ENCODE assay signal across 8 mouse cellular contexts in the genomic region with DNA sequence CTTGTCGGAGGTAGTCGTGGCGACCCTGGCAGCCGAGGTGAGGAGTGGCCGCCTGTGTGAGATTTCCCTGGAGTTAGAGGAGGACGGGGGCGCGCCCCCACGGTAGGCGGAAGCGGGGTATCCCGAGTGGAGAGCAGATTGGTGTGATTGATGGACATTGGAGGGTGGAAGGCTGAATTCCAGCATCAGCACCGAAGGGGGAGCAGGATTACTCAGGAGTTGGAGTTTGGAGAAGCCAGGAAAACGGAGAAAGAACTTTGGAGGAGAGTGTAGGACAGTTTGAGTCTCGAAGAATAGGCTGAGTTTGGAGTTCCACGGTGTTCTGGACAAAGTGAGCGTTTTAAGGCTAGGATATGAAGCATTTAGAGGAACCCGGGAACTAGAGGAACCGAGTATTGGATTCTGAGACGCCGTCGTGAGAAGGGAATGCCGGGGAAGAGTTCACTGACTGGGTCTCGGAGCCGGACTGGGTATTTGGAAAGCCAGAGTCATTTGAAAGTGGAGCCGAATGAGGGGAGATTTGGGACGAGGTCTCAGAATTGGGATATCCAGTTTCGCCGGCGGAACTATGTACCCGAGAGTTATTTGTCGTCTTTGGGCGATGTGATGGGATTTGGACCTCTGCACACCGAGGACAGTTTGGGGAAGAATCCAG. TPM values are rescaled to one million over a fixed set of nuclear protein-coding genes. Genes with fewer than 3 reads are reported as not detected.
DNase-seq lines count a peak whose midpoint lies in the region; ATAC-seq and TF ChIP-seq lines count a peak whose summit lies in the region.

No protein-coding gene starts in this region.

- no peak for TF ChIP-seq EP300 in stomach, postnatal 0 days (optimal IDR thresholded peaks at IDR 0.05)

- H3K27ac ChIP-seq in thymus, adult 2 months (ENCODE audit: control insufficient read depth, insufficient read depth, low read length) = peak overlapping the region; percentile 77
- peak overlapping the region; percentile 91 for H3K27ac ChIP-seq in limb, embryonic 14.5 days (replicated peaks; ENCODE audit: low read depth, low read length)
- H3K27ac ChIP-seq in stomach, postnatal 0 days (replicated peaks) = peak overlapping the region; percentile 97

- peak overlapping the region; percentile 62 for H3K9ac ChIP-seq in limb, embryonic 14.5 days (ENCODE audit: low read depth, low read length, severe bottlenecking)
- peak overlapping the region; percentile 86 for H3K9ac ChIP-seq in stomach, postnatal 0 days (ENCODE audit: low read length)

- no peaks in the 10 kb centered on the region for H3K27me3 ChIP-seq in thymus, adult 2 months (ENCODE audit: control insufficient read depth, insufficient read depth, low read length)
- H3K27me3 ChIP-seq in limb, embryonic 14.5 days (ENCODE audit: control insufficient read depth, insufficient read depth, low read length) = no peaks in the 10 kb centered on the region
- H3K27me3 ChIP-seq in stomach, postnatal 0 days (ENCODE audit: control insufficient read depth, insufficient read depth, low read length) = no peaks in the 10 kb centered on the region

- under 1% methylated on average over 34 of the region's 34 CpGs for WGBS in thymus, adult 2 months
- whole genome bisulfite sequencing in limb, embryonic 14.5 days = under 1% methylated on average over 34 of the region's 34 CpGs
- under 1% methylated on average over 34 of the region's 34 CpGs for WGBS in stomach, postnatal 0 days

- no peak for TF ChIP-seq POLR2A in thymus, adult 2 months (IDR thresholded peaks at IDR 0.05; ENCODE audit: control insufficient read depth, extremely low read depth, insufficient read depth, low read length, poor library complexity)
- no peak for TF ChIP-seq POLR2A in limb, embryonic 14.5 days (IDR thresholded peaks at IDR 0.05; ENCODE audit: borderline replicate concordance, extremely low read depth, insufficient read depth, insufficient read length)

- peak overlapping the region; percentile 57 for H3K4me3 ChIP-seq in thymus, adult 2 months (ENCODE audit: control insufficient read depth, insufficient read depth, low read length)
- H3K4me3 ChIP-seq in limb, embryonic 14.5 days (replicated peaks; ENCODE audit: low read length) = peak overlapping the region; percentile 67
- H3K4me3 ChIP-seq in stomach, postnatal 0 days (ENCODE audit: low read depth, low read length) = peak overlapping the region; percentile 85

- no peak for ATAC-seq in limb, embryonic 14.5 days (ENCODE audit: low FRiP score, low read depth)
- no peak for ATAC-seq in stomach, postnatal 0 days (ENCODE audit: low FRiP score, low TSS enrichment)

- peak; percentile 54 for DNase-seq in embryo, embryonic 11.5 days (ENCODE audit: low read depth, low spot score)
- DNase-seq in embryo, embryonic 11 days = no peak
- DNase-seq in thymus, adult 2 months = no peak
- DNase-seq in thymus, postnatal 4 days = no peak
- DNase-seq in limb, embryonic 14.5 days (ENCODE audit: low spot score) = no peak
- no peak for DNase-seq in stomach, postnatal 0 days (ENCODE audit: low spot score)
- no peak for DNase-seq in gastrocnemius, adult 8-10 months (ENCODE audit: low spot score in 2 of 2)
- DNase-seq in ovary, postnatal 36 days (ENCODE audit: low spot score) = no peak

- H3K4me2 ChIP-seq in limb, embryonic 14.5 days (replicated peaks; ENCODE audit: low read depth, low read length, severe bottlenecking) = peak overlapping the region; percentile 38
- peak overlapping the region; percentile 64 for H3K4me2 ChIP-seq in stomach, postnatal 0 days (replicated peaks; ENCODE audit: low read depth)

- no peaks in the 10 kb centered on the region for H3K9me3 ChIP-seq in limb, embryonic 14.5 days (ENCODE audit: control insufficient read depth, low read length)
- H3K9me3 ChIP-seq in stomach, postnatal 0 days (ENCODE audit: control insufficient read depth, low read length) = no peaks in the 10 kb centered on the region

- H3K36me3 ChIP-seq in thymus, adult 2 months (ENCODE audit: control insufficient read depth, insufficient read depth, low read length) = peaks cover 9% of the 10 kb centered on the region; the same call in 1 of the 2 replicates
- H3K36me3 ChIP-seq in limb, embryonic 14.5 days (ENCODE audit: control insufficient read depth, insufficient read depth, low read length) = peaks cover 18% of the 10 kb centered on the region
- H3K36me3 ChIP-seq in stomach, postnatal 0 days (ENCODE audit: control insufficient read depth, insufficient read depth, low read length) = peaks cover 4% of the 10 kb centered on the region; the same call in 1 of the 2 replicates

- no peak for TF ChIP-seq CTCF in thymus, adult 2 months (IDR thresholded peaks at IDR 0.05; ENCODE audit: borderline replicate concordance, control insufficient read depth, extremely low read depth, insufficient read depth, low read length, poor library complexity)
- no peak for TF ChIP-seq CTCF in stomach, postnatal 0 days (IDR thresholded peaks at IDR 0.05; ENCODE audit: low read depth)

- no peaks in the 10 kb centered on the region for H3K4me1 ChIP-seq in thymus, adult 2 months (replicated peaks; ENCODE audit: control insufficient read depth, insufficient read depth, low read length)
- peaks cover 10% of the 10 kb centered on the region for H3K4me1 ChIP-seq in limb, embryonic 14.5 days (ENCODE audit: control insufficient read depth, insufficient read depth, low read length)
- H3K4me1 ChIP-seq in stomach, postnatal 0 days (replicated peaks; ENCODE audit: control insufficient read depth, insufficient read depth) = no peaks in the 10 kb centered on the region

RNA-seq across cellular contexts. Expression of a gene that starts 0.4 kb away (rescaled TPM):
- 25.8 and 26.7 TPM in 2 replicates for polyA plus RNA-seq in thymus, adult 2 months (2012; rRNA removed)
- 31.3 and 32.1 TPM in 2 replicates for polyA plus RNA-seq in limb, embryonic 14.5 days (2012; rRNA removed)
- polyA plus RNA-seq in limb, embryonic 14.5 days (2014; fragmentation: Nextera tagmentation; extraction: Ambion mirVana) = 31.5 and 32.4 TPM in 2 replicates
- 23.9 and 25.2 TPM in 2 replicates for polyA plus RNA-seq in stomach, postnatal 0 days (2015; fragmentation: Nextera tagmentation; extraction: Ambion mirVana)
- 1 to 10 TPM; 3.8 to 5.3 (median 4.3) TPM for total RNA-seq in gastrocnemius, adult 8-10 months (2022)

RNA-seq across cellular contexts. Expression of a gene that starts 12.7 kb away (rescaled TPM):
- polyA plus RNA-seq in thymus, adult 2 months (2012; rRNA removed) = 44.9 and 46.4 TPM in 2 replicates
- 23.3 and 28.0 TPM in 2 replicates for polyA plus RNA-seq in limb, embryonic 14.5 days (2012; rRNA removed)
- polyA plus RNA-seq in limb, embryonic 14.5 days (2014; fragmentation: Nextera tagmentation; extraction: Ambion mirVana) = 34.2 and 39.4 TPM in 2 replicates
- polyA plus RNA-seq in stomach, postnatal 0 days (2015; fragmentation: Nextera tagmentation; extraction: Ambion mirVana) = 50.0 and 53.0 TPM in 2 replicates
- 1 to 10 TPM; 6.5 to 9.8 (median 8.8) TPM for total RNA-seq in gastrocnemius, adult 8-10 months (2022)

RNA-seq across cellular contexts. Expression of a gene that starts 25.2 kb away (rescaled TPM):
- 2.0 and 2.4 TPM in 2 replicates for polyA plus RNA-seq in thymus, adult 2 months (2012; rRNA removed)
- 6.3 and 6.6 TPM in 2 replicates for polyA plus RNA-seq in limb, embryonic 14.5 days (2012; rRNA removed)
- polyA plus RNA-seq in limb, embryonic 14.5 days (2014; fragmentation: Nextera tagmentation; extraction: Ambion mirVana) = 2.1 and 2.5 TPM in 2 replicates
- 2.1 and 2.2 TPM in 2 replicates for polyA plus RNA-seq in stomach, postnatal 0 days (2015; fragmentation: Nextera tagmentation; extraction: Ambion mirVana)
- 1 to 10 TPM; 2.3 to 7.7 (median 5.7) TPM for total RNA-seq in gastrocnemius, adult 8-10 months (2022)

RNA-seq across cellular contexts. Expression of a gene that starts 26.2 kb away (rescaled TPM):
- polyA plus RNA-seq in thymus, adult 2 months (2012; rRNA removed) = 40.9 and 50.8 TPM in 2 replicates
- 44.8 and 49.5 TPM in 2 replicates for polyA plus RNA-seq in limb, embryonic 14.5 days (2012; rRNA removed)
- 60.8 and 61.2 TPM in 2 replicates for polyA plus RNA-seq in limb, embryonic 14.5 days (2014; fragmentation: Nextera tagmentation; extraction: Ambion mirVana)
- 97.3 and 103 TPM in 2 replicates for polyA plus RNA-seq in stomach, postnatal 0 days (2015; fragmentation: Nextera tagmentation; extraction: Ambion mirVana)
- total RNA-seq in gastrocnemius, adult 8-10 months (2022) = 10 to 100 TPM in 3 of 4 experiments, 1 to 10 TPM in 1; 9.9 to 14.4 (median 11.3) TPM

RNA-seq across cellular contexts. Expression of a gene that starts 26.5 kb away (rescaled TPM):
- 0.13 TPM in 2 replicates for polyA plus RNA-seq in thymus, adult 2 months (2012; rRNA removed)
- 0.60 and 0.64 TPM in 2 replicates for polyA plus RNA-seq in limb, embryonic 14.5 days (2012; rRNA removed)
- polyA plus RNA-seq in limb, embryonic 14.5 days (2014; fragmentation: Nextera tagmentation; extraction: Ambion mirVana) = 0.15 TPM in 2 replicates
- 0.24 and 0.25 TPM in 2 replicates for polyA plus RNA-seq in stomach, postnatal 0 days (2015; fragmentation: Nextera tagmentation; extraction: Ambion mirVana)
- total RNA-seq in gastrocnemius, adult 8-10 months (2022) = not detected
